Mouse (Mus musculus): ENCODE results near the gene Wfdc1. TPM values are rescaled to one million over a fixed set of nuclear protein-coding genes. Genes with fewer than 3 reads are reported as not detected.

Gene Wfdc1
- polyA plus RNA-seq, 1 experiment from 2014 or later: 15.6 TPM

GRCm38 (mm10) chr8:119644429-119644960 is 21.7 kb upstream of the Wfdc1 start:
- Histone ChIP-seq H3K4me3 (ENCODE audit: low read depth, low read length) (no peak overlapping the region), H3K4me2 (replicated peaks; ENCODE audit: low read depth) (no peak overlapping the region), H3K9ac (ENCODE audit: low read depth, low read length) (no peak overlapping the region), H3K27ac (ENCODE audit: low read depth, low read length) (no peak overlapping the region), H3K36me3 (ENCODE audit: control insufficient read depth, insufficient read depth) (no peaks in the 10 kb centered on the region), H3K4me1 (replicated peaks; ENCODE audit: control insufficient read depth, insufficient read depth, low read length) (no peaks in the 10 kb centered on the region), H3K9me3 (ENCODE audit: control insufficient read depth) (no peaks in the 10 kb centered on the region), H3K27me3 (replicated peaks; ENCODE audit: control insufficient read depth, insufficient read depth, low read length) (no peaks in the 10 kb centered on the region)
- TF ChIP-seq CTCF (IDR thresholded peaks at IDR 0.05; ENCODE audit: low read depth): no peak
- 61% methylated on average over 17 of the region's 17 CpGs for WGBS
- ATAC-seq: no peak

GRCm38 (mm10) chr8:119644981-119645597 is 21.1 kb upstream of the Wfdc1 start:
- H3K4me1 ChIP-seq (replicated peaks; ENCODE audit: control insufficient read depth, insufficient read depth, low read length): no peaks in the 10 kb centered on the region
- H3K36me3 ChIP-seq (ENCODE audit: control insufficient read depth, insufficient read depth): no peaks in the 10 kb centered on the region
- H3K27ac ChIP-seq (ENCODE audit: low read depth, low read length): no peak overlapping the region
- WGBS: 70% methylated on average over 18 of the region's 18 CpGs
- H3K4me3 ChIP-seq (ENCODE audit: low read depth, low read length): no peak overlapping the region
- ATAC-seq: no peak
- no peak overlapping the region for H3K4me2 ChIP-seq (replicated peaks; ENCODE audit: low read depth)
- no peaks in the 10 kb centered on the region for H3K9me3 ChIP-seq (ENCODE audit: control insufficient read depth)
- no peak for TF ChIP-seq CTCF (IDR thresholded peaks at IDR 0.05; ENCODE audit: low read depth)
- H3K27me3 ChIP-seq (replicated peaks; ENCODE audit: control insufficient read depth, insufficient read depth, low read length): no peaks in the 10 kb centered on the region
- H3K9ac ChIP-seq (ENCODE audit: low read depth, low read length): no peak overlapping the region

- ATAC-seq: no peak
- no peak overlapping the region for H3K27ac ChIP-seq (ENCODE audit: low read depth, low read length)
- no peak overlapping the region for H3K9ac ChIP-seq (ENCODE audit: low read depth, low read length)
- WGBS: 72% methylated on average over 3 of the region's 3 CpGs
- H3K36me3 ChIP-seq (ENCODE audit: control insufficient read depth, insufficient read depth): no peaks in the 10 kb centered on the region
- H3K4me3 ChIP-seq (ENCODE audit: low read depth, low read length): no peak overlapping the region
- TF ChIP-seq CTCF (IDR thresholded peaks at IDR 0.05; ENCODE audit: low read depth): peak; percentile 48
- no peak overlapping the region for H3K4me2 ChIP-seq (replicated peaks; ENCODE audit: low read depth)
- H3K9me3 ChIP-seq (ENCODE audit: control insufficient read depth): no peaks in the 10 kb centered on the region
- no peaks in the 10 kb centered on the region for H3K27me3 ChIP-seq (replicated peaks; ENCODE audit: control insufficient read depth, insufficient read depth, low read length)
- no peaks in the 10 kb centered on the region for H3K4me1 ChIP-seq (replicated peaks; ENCODE audit: control insufficient read depth, insufficient read depth, low read length)
Measured at GRCm38 (mm10) chr8:119646197-119646596, 20.0 kb upstream of the Wfdc1 start.

- WGBS: 82% methylated on average over 7 of the region's 7 CpGs
- no peaks in the 10 kb centered on the region for H3K4me1 ChIP-seq (replicated peaks; ENCODE audit: control insufficient read depth, insufficient read depth, low read length)
- H3K4me2 ChIP-seq (replicated peaks; ENCODE audit: low read depth): no peak overlapping the region
- TF ChIP-seq CTCF (IDR thresholded peaks at IDR 0.05; ENCODE audit: low read depth): peak; percentile 13; the same call in 1 of the 2 replicates
- no peak overlapping the region for H3K9ac ChIP-seq (ENCODE audit: low read depth, low read length)
- no peaks in the 10 kb centered on the region for H3K36me3 ChIP-seq (ENCODE audit: control insufficient read depth, insufficient read depth)
- no peaks in the 10 kb centered on the region for H3K9me3 ChIP-seq (ENCODE audit: control insufficient read depth)
- no peak overlapping the region for H3K27ac ChIP-seq (ENCODE audit: low read depth, low read length)
- H3K27me3 ChIP-seq (replicated peaks; ENCODE audit: control insufficient read depth, insufficient read depth, low read length): no peaks in the 10 kb centered on the region
- no peak overlapping the region for H3K4me3 ChIP-seq (ENCODE audit: low read depth, low read length)
- no peak for ATAC-seq
Measured at GRCm38 (mm10) chr8:119646846-119647245, 19.3 kb upstream of the Wfdc1 start.

GRCm38 (mm10) chr8:119651324-119651723 is 14.8 kb upstream of the Wfdc1 start:
- WGBS: 30% methylated on average over 2 of the region's 2 CpGs
- ATAC-seq: peak; percentile 30; the same call in 1 of the 2 replicates

GRCm38 (mm10) chr8:119656709-119657464 is 9.3 kb upstream of the Wfdc1 start:
- peak; percentile 70 for TF ChIP-seq CTCF (IDR thresholded peaks at IDR 0.05; ENCODE audit: low read depth)
- no peak overlapping the region for H3K9ac ChIP-seq (ENCODE audit: low read depth, low read length)
- H3K36me3 ChIP-seq (ENCODE audit: control insufficient read depth, insufficient read depth): no peaks in the 10 kb centered on the region
- 0 out of 2 replicates have a peak, but pooled peaks cover 8% of the 10 kb centered on the region for H3K4me1 ChIP-seq (replicated peaks; ENCODE audit: control insufficient read depth, insufficient read depth, low read length)
- H3K4me2 ChIP-seq (replicated peaks; ENCODE audit: low read depth): no peak overlapping the region
- ATAC-seq: peak; percentile 32; the same call in 1 of the 2 replicates
- no peak overlapping the region for H3K4me3 ChIP-seq (ENCODE audit: low read depth, low read length)
- H3K27me3 ChIP-seq (replicated peaks; ENCODE audit: control insufficient read depth, insufficient read depth, low read length): no peaks in the 10 kb centered on the region
- no peak overlapping the region for H3K27ac ChIP-seq (ENCODE audit: low read depth, low read length)
- no peaks in the 10 kb centered on the region for H3K9me3 ChIP-seq (ENCODE audit: control insufficient read depth)
- WGBS: 39% methylated on average over 5 of the region's 5 CpGs

More at GRCm38 (mm10) chr8:119651324-119651723, 14.8 kb upstream of the Wfdc1 start:
- Histone ChIP-seq H3K4me2 (replicated peaks; ENCODE audit: low read depth) (no peak overlapping the region), H3K9me3 (ENCODE audit: control insufficient read depth) (no peaks in the 10 kb centered on the region), H3K4me3 (ENCODE audit: low read depth, low read length) (no peak overlapping the region), H3K4me1 (replicated peaks; ENCODE audit: control insufficient read depth, insufficient read depth, low read length) (no peaks in the 10 kb centered on the region), H3K27me3 (replicated peaks; ENCODE audit: control insufficient read depth, insufficient read depth, low read length) (no peaks in the 10 kb centered on the region), H3K9ac (ENCODE audit: low read depth, low read length) (no peak overlapping the region), H3K27ac (ENCODE audit: low read depth, low read length) (no peak overlapping the region), H3K36me3 (ENCODE audit: control insufficient read depth, insufficient read depth) (no peaks in the 10 kb centered on the region)
- no peak for TF ChIP-seq CTCF (IDR thresholded peaks at IDR 0.05; ENCODE audit: low read depth)
